Mouse (Mus musculus): Measurements from ENCODE around the gene Tmem229b.
A peak's percentile ranks its signal among the peaks of the same experiment; 100 is the strongest.
"Not testable (repeated sequence)": the region's sequence is repeated elsewhere in the genome, so short reads cannot be mapped to it uniquely, and the experiment has no call there.

Tmem229b gene

GRCm38 (mm10) chr12:79007126-79007753, at the start of gene Tmem229b:
Tmem229b (minus strand) TSS chr12:79007627.
- DNase-seq (ENCODE audit: low read depth) = peak; percentile 32

GRCm38 (mm10) chr12:79055276-79055675, 47.8 kb upstream of the Tmem229b start:
- DNase-seq (ENCODE audit: low read depth) = peak; percentile 5

- no peak for DNase-seq (ENCODE audit: low read depth)
Observed at GRCm38 (mm10) chr12:79052073-79052472, 44.6 kb upstream of the Tmem229b start.

GRCm38 (mm10) chr12:79050545-79051212, 43.3 kb upstream of the Tmem229b start:
- no peak for DNase-seq (ENCODE audit: low read depth)

GRCm38 (mm10) chr12:79049807-79050206, 42.4 kb upstream of the Tmem229b start:
- DNase-seq (ENCODE audit: low read depth) = no peak

- no peak for DNase-seq (ENCODE audit: low read depth)
Observed at GRCm38 (mm10) chr12:79048898-79049297, 41.5 kb upstream of the Tmem229b start.

GRCm38 (mm10) chr12:79047203-79047602, 39.8 kb upstream of the Tmem229b start:
- DNase-seq (ENCODE audit: low read depth) = no peak

- peak; percentile 14 for DNase-seq (ENCODE audit: low read depth)
Observed at GRCm38 (mm10) chr12:79046171-79046570, 38.7 kb upstream of the Tmem229b start.

GRCm38 (mm10) chr12:79044668-79045067, 37.2 kb upstream of the Tmem229b start:
- DNase-seq (ENCODE audit: low read depth) = peak; percentile 5

GRCm38 (mm10) chr12:79041436-79041835, 34.0 kb upstream of the Tmem229b start:
- DNase-seq (ENCODE audit: low read depth) = no peak

GRCm38 (mm10) chr12:79040201-79040827, 32.9 kb upstream of the Tmem229b start:
- no peak for DNase-seq (ENCODE audit: low read depth)

GRCm38 (mm10) chr12:79039708-79040107, 32.3 kb upstream of the Tmem229b start:
- DNase-seq (ENCODE audit: low read depth) = peak; percentile 2

GRCm38 (mm10) chr12:79035349-79035748, 27.9 kb upstream of the Tmem229b start:
- no peak for DNase-seq (ENCODE audit: low read depth)

- no peak for DNase-seq (ENCODE audit: low read depth)
Observed at GRCm38 (mm10) chr12:79034331-79034730, 26.9 kb upstream of the Tmem229b start.

GRCm38 (mm10) chr12:79028911-79029861, 21.8 kb upstream of the Tmem229b start, which contains the start of gene Plekhh1:
Plekhh1 (plus strand) TSS chr12:79029163.
- DNase-seq (ENCODE audit: low read depth) = peak; percentile 24

- not testable (repeated sequence) for DNase-seq (ENCODE audit: low read depth)
Observed at GRCm38 (mm10) chr12:79027526-79027925, 20.1 kb upstream of the Tmem229b start.

- DNase-seq (ENCODE audit: low read depth) = peak; percentile 77
Observed at GRCm38 (mm10) chr12:79022882-79023281, 15.5 kb upstream of the Tmem229b start.

- DNase-seq (ENCODE audit: low read depth) = no peak
Observed at GRCm38 (mm10) chr12:79021902-79022301, 14.5 kb upstream of the Tmem229b start.

GRCm38 (mm10) chr12:79017994-79018399, 10.6 kb upstream of the Tmem229b start:
- DNase-seq (ENCODE audit: low read depth) = no peak

- no peak for DNase-seq (ENCODE audit: low read depth)
Observed at GRCm38 (mm10) chr12:79016109-79016508, 8.7 kb upstream of the Tmem229b start.

GRCm38 (mm10) chr12:79010569-79010968, 3.1 kb upstream of the Tmem229b start:
- DNase-seq (ENCODE audit: low read depth) = no peak

Data from NIH3T3 (cell line).